Mouse (Mus musculus): Measurements from ENCODE around the gene Znfx1.

DNA sequence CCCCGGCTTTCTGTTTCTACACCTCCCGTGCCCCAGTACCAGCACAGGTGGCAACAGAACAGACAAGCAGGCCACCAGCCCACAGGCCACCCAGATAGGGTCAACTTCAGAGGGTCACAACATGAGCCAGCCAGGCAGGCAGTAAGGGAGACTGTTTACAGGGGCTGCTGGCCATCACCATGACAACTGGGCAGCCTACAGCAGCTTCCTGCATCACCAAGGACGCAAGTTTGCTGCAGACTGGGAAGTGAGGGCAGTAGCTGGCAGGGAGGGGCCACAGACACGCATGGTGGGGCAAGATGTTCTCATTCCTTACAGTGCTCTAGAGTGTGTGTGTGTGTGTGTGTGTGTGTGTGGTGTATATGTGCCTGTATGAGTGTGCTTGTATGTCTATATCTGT lies 18.8 kb upstream of the Znfx1 start:
- no peak for TF ChIP-seq CTCF (IDR thresholded peaks at IDR 0.05; ENCODE audit: low read depth)
- TF ChIP-seq EP300 (IDR thresholded peaks at IDR 0.05; ENCODE audit: low read depth), result no peak
